Mouse (Mus musculus) bone marrow macrophage, adult 2 months (primary cell): ENCODE data around the gene Cyp46a1.

Experiments
- CTCF ChIP-seq: IDR thresholded peaks from 2 replicates; pipeline ENCODE4 v1.5.1; 2012; ENCODE audit warnings: low read depth, mild to moderate bottlenecking, low read length, moderate library complexity
- POLR2A ChIP-seq: IDR thresholded peaks from 2 replicates; pipeline ENCODE4 v1.6.1; 2012; ENCODE audit warnings: mild to moderate bottlenecking, low read depth, low read length, borderline replicate concordance

DNA sequence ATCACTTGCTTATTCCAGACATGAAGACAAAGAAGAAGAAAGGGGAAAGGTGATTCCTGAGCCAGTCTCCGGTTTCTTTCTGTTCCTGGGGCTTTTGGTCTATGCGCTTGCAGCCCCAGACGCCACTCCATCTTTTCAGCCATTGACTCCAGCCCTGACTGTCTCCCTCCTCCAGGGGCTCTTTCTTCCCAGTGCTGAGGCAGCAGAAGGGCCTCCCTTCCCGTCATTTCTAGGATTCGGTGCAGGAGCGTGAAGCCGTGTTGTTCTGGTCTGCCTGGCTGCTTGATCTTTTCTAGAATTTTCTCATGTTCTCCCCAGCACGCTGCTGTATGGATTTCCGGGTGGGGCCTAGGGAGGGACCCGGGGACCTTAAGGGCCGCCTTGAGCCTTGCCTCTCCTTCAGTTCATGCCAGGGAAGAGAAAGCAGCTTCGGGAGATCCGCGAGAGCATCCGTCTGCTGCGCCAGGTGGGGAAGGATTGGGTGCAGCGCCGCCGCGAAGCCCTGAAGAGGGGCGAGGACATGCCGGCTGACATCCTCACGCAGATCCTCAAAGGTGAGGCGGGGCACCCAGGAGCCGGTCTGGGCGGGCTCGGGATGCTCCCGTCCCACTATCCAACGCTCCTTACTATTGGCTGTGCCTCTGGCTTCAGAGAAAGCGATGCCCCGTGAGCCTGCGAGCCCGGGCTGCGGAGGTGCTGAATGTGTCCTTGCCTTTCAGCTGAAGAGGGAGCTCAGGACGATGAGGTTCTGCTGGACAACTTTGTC lies 18.4 kb downstream of the Cyp46a1 start:
- TF ChIP-seq CTCF: no peak
- no peak for TF ChIP-seq POLR2A
